Mouse (Mus musculus) ES-Bruce4 (cell line): ENCODE measurements at regions not wholly inside any gene's neighbourhood (a gene's known extent, or its start where the extent isn't known, plus 50 kb on each side); places are given as distances from the start of the nearest gene placed in this dataset.

Experiments
- H3K27ac ChIP-seq: 2 replicates; pipeline ENCODE4 v1.5.1; 2012; ENCODE audit warnings: low read length, inconsistent platforms; ENCODE audit not compliant: insufficient read depth
- H3K27me3 ChIP-seq: 2 replicates; pipeline ENCODE4 v1.6.1; 2012; ENCODE audit warnings: mild to moderate bottlenecking, low read length, inconsistent platforms; ENCODE audit not compliant: control insufficient read depth, poor library complexity, insufficient read depth, severe bottlenecking
- H3K36me3 ChIP-seq: 2 replicates; pipeline ENCODE4 v1.6.1; 2012; ENCODE audit warnings: inconsistent platforms, mild to moderate bottlenecking, low read length, moderate library complexity; ENCODE audit not compliant: control insufficient read depth, poor library complexity, insufficient read depth, severe bottlenecking
- H3K4me1 ChIP-seq: one replicate; pipeline ENCODE4 v1.8.1; 2011; ENCODE audit warnings: low read length; ENCODE audit not compliant: control insufficient read depth, insufficient read depth
- H3K4me3 ChIP-seq: 2 replicates; pipeline ENCODE4 v1.5.1; 2011; ENCODE audit warnings: low read depth, mild to moderate bottlenecking, low read length
- H3K9ac ChIP-seq: 2 replicates; pipeline ENCODE4 v1.6.1; 2012; ENCODE audit warnings: low read depth, mild to moderate bottlenecking, inconsistent platforms; ENCODE audit not compliant: poor library complexity, severe bottlenecking
- H3K9me3 ChIP-seq: replicated peaks from 2 replicates; pipeline ENCODE4 v1.6.1; 2012; ENCODE audit warnings: mild to moderate bottlenecking, low read length, inconsistent platforms; ENCODE audit not compliant: control insufficient read depth, poor library complexity, insufficient read depth, severe bottlenecking
- CTCF ChIP-seq: IDR thresholded peaks from one replicate; pipeline ENCODE4 v1.8.1; 2011; ENCODE audit warnings: low read depth, low read length
- EP300 ChIP-seq: IDR thresholded peaks from 2 replicates; pipeline ENCODE4 v1.6.1; 2011; ENCODE audit warnings: low read depth, low read length; ENCODE audit not compliant: insufficient read depth
- POLR2A ChIP-seq: IDR thresholded peaks from one replicate; pipeline ENCODE4 v1.8.1; 2011; ENCODE audit warnings: low read length; ENCODE audit not compliant: insufficient read depth

DNA sequence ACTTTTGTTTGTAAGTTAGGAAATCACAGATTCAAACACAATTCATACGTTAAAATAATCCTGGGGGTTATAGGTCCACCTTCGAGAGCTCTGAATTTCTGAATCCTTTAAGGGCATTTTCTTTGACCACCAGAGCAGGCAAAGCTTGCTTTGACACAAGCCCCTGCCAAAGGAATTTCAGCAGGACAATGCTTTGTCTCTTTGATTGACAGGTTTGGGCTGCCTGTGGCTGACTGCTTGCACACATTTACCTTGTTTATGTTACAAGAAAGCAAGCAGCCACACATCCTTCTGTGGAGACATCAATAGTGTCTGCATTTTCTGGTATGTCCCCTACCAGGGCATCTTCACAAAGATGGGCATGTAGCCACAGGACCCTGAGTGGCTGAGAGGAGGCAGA lies 228.5 kb downstream of the Dcdc2c start:
- H3K9me3 ChIP-seq: no peaks in the 10 kb centered on the region
- no peak overlapping the region for H3K27ac ChIP-seq
- no peaks in the 10 kb centered on the region for H3K4me1 ChIP-seq
- H3K9ac ChIP-seq: no peak overlapping the region
- TF ChIP-seq POLR2A: no peak
- TF ChIP-seq EP300: no peak
- TF ChIP-seq CTCF: no peak
- H3K4me3 ChIP-seq: no peak overlapping the region
- no peaks in the 10 kb centered on the region for H3K27me3 ChIP-seq
- no peaks in the 10 kb centered on the region for H3K36me3 ChIP-seq

GRCm38 (mm10) chr12:28309226-28309625 lies 243.0 kb downstream of the Dcdc2c start:
- Histone ChIP-seq H3K4me3 (no peak overlapping the region), H3K36me3 (no peaks in the 10 kb centered on the region), H3K4me1 (no peaks in the 10 kb centered on the region), H3K9me3 (no peaks in the 10 kb centered on the region), H3K27me3 (no peaks in the 10 kb centered on the region), H3K27ac (no peak overlapping the region), H3K9ac (no peak overlapping the region)
- no peak for TF ChIP-seq CTCF
- TF ChIP-seq POLR2A: no peak
- TF ChIP-seq EP300: no peak

- Histone ChIP-seq H3K27ac (no peak overlapping the region), H3K9ac (no peak overlapping the region), H3K36me3 (no peaks in the 10 kb centered on the region), H3K27me3 (no peaks in the 10 kb centered on the region), H3K9me3 (no peaks in the 10 kb centered on the region), H3K4me3 (no peak overlapping the region), H3K4me1 (no peaks in the 10 kb centered on the region)
- TF ChIP-seq POLR2A (no peak), EP300 (no peak), CTCF (no peak)
These were observed 250.1 kb downstream of the Dcdc2c start for GRCm38 (mm10) chr12:28302038-28302581.

DNA sequence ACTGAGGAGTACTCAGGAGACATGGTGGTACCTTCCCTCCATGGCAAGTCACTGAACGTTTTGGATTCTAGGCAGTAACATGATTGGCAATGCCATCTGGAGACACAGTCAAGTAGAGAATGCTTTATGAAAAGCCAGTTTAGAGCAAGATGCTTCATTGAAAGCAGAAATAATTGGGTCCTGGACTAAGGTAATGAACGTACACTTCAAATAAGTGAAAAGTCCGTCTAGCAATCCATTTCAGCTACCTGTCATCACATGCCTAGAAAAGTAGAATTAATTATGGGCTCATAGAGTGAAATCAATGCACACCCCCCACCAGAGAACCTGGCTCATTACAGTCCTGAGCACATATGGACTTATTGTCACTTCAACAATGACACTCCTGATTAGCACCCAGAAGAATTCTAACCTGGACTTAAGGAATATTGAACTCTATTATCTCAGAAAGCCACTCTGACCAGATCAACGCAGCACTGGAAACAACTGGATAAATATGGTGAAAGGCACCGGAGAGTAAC lies 263.8 kb downstream of the Dcdc2c start:
- no peaks in the 10 kb centered on the region for H3K9me3 ChIP-seq
- no peaks in the 10 kb centered on the region for H3K4me1 ChIP-seq
- no peak overlapping the region for H3K4me3 ChIP-seq
- no peaks in the 10 kb centered on the region for H3K36me3 ChIP-seq
- H3K9ac ChIP-seq: no peak overlapping the region
- TF ChIP-seq POLR2A: no peak
- no peak for TF ChIP-seq EP300
- TF ChIP-seq CTCF: no peak
- H3K27me3 ChIP-seq: no peaks in the 10 kb centered on the region
- no peak overlapping the region for H3K27ac ChIP-seq

DNA sequence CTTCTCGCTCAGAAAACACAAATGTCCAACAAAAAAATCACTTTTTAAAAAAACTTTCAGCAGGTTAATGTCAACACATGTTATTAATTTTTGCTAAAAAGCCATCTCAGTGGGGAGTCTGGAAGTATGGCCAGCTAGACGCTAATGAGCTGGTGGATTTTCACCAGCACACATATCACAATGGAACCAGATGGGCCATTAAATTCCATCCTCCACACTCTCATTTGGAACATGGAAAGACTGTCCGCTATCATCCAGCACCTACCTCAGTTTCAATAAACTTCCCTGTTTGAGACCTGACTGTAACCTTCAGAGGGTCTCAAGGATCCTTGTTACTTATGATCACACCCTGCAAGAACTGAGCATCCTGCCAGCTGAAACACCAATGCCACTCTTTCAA lies 296.7 kb downstream of the Dcdc2c start:
- Histone ChIP-seq H3K9ac (no peak overlapping the region), H3K27me3 (no peaks in the 10 kb centered on the region), H3K4me3 (no peak overlapping the region), H3K9me3 (no peaks in the 10 kb centered on the region), H3K4me1 (no peaks in the 10 kb centered on the region), H3K36me3 (no peaks in the 10 kb centered on the region), H3K27ac (no peak overlapping the region)
- TF ChIP-seq EP300: no peak

DNA sequence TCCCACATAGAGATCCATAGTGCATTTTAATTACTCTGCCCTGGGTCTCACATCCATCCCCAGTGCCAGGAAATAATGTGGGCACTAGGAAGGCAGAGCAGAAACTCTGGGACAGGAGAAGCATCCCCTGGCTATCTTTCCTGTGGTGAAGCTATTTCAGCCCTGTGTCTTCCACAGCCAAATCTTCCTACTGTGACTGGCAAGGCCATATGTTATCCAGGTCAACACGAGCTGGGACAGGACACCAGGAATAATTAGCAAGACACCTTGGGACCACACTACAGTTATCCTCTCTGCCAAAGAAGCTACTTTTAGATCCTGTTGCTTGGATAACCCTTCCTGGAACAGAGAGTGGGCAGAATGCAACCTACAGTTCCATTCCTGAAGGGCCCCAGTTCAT lies 301.7 kb downstream of the Dcdc2c start:
- TF ChIP-seq POLR2A (no peak), CTCF (no peak), EP300 (no peak)
- Histone ChIP-seq H3K4me1 (no peaks in the 10 kb centered on the region), H3K9me3 (no peaks in the 10 kb centered on the region), H3K27me3 (no peaks in the 10 kb centered on the region), H3K36me3 (no peaks in the 10 kb centered on the region), H3K4me3 (no peak overlapping the region), H3K27ac (no peak overlapping the region), H3K9ac (no peak overlapping the region)
